Mouse (Mus musculus) lung, postnatal 0 days (tissue): Measurements from ENCODE around the gene Vps45. TPM values are rescaled to one million over a fixed set of nuclear protein-coding genes. Genes with fewer than 3 reads are reported as not detected.
A peak's percentile ranks its signal among the peaks of the same experiment; 100 is the strongest.
"Not testable (repeated sequence)": the region's sequence is repeated elsewhere in the genome, so short reads cannot be mapped to it uniquely, and the experiment has no call there.

ENCODE experiments used
- ATAC-seq: fragments of 200-750 bp; cut with Nextera tagmentation; 2 replicates; pipeline ENCODE4 v1.8.0; 2017; ENCODE audit warnings: moderate library complexity
- DNase-seq: peaks from one replicate; pipeline ENCODE4 v3.0.0-alpha.2; 2016; ENCODE audit warnings: low spot score
- H3K27ac ChIP-seq: fragments of 300-500 bp; sonication (generic); 2 replicates; pipeline ENCODE4 v1.5.1; 2014; ENCODE audit warnings: antibody characterized with exemption, mild to moderate bottlenecking, low read length, mixed read lengths
- H3K27me3 ChIP-seq: fragments of 300-500 bp; sonication (generic); replicated peaks from 2 replicates; pipeline ENCODE4 v1.6.1; 2014; ENCODE audit warnings: low read length, mixed read lengths; ENCODE audit not compliant: insufficient read depth
- H3K36me3 ChIP-seq: fragments of 300-500 bp; sonication (generic); 2 replicates; pipeline ENCODE4 v1.6.1; 2014; ENCODE audit warnings: low read length, mixed read lengths; ENCODE audit not compliant: insufficient read depth
- H3K4me1 ChIP-seq: fragments of 300-500 bp; sonication (generic); 2 replicates; pipeline ENCODE4 v1.6.1; 2014; ENCODE audit warnings: antibody characterized with exemption, low read depth, low read length, mixed read lengths; ENCODE audit not compliant: insufficient read depth
- H3K4me2 ChIP-seq: fragments of 300-500 bp; sonication (generic); replicated peaks from 2 replicates; pipeline ENCODE4 v1.6.1; 2014; ENCODE audit warnings: low read depth, mild to moderate bottlenecking, low read length, moderate library complexity, mixed read lengths
- H3K4me3 ChIP-seq: fragments of 300-500 bp; sonication (generic); 2 replicates; pipeline ENCODE4 v1.5.1; 2014; ENCODE audit warnings: low read depth, low read length
- H3K9ac ChIP-seq: fragments of 300-500 bp; sonication (generic); replicated peaks from 2 replicates; pipeline ENCODE4 v1.6.1; 2014; ENCODE audit warnings: low read depth, mild to moderate bottlenecking
- H3K9me3 ChIP-seq: fragments of 300-500 bp; sonication (generic); 2 replicates; pipeline ENCODE4 v1.6.1; 2016; ENCODE audit warnings: low read length, mixed read lengths
- CTCF ChIP-seq: IDR thresholded peaks from 2 replicates; pipeline ENCODE4 v1.5.1; 2016; ENCODE audit warnings: antibody characterized with exemption, mild to moderate bottlenecking
- EP300 ChIP-seq: IDR thresholded peaks from 2 replicates; pipeline ENCODE4 v1.6.1; 2016; ENCODE audit warnings: antibody characterized with exemption, mild to moderate bottlenecking, control low read depth
- WGBS: fragments of 180-500 bp; shearing (Covaris S2); extraction: QIAGEN DNeasy Blood & Tissue Kit; methylation state at CpG from one replicate; pipeline ENCODE4 v1.1.7; 2014; 5-methylcytosine and 5-hydroxymethylcytosine counted together
- polyA plus RNA-seq: library from polyadenylated mRNA; unstranded; fragments of >200 nt; fragmentation: Nextera tagmentation; extraction: Ambion mirVana; gene quantifications from 2 replicates; pipeline ENCODE4 v1.2.1, GENCODE M21; 2015

Vps45 gene
- polyA plus RNA-seq, 1 experiment from 2014 or later = 32.8 TPM

- peaks cover under 1% of the 10 kb centered on the region; the same call in 1 of the 2 replicates for H3K4me1 ChIP-seq
- 73% methylated on average over 12 of the region's 12 CpGs for WGBS
- no peak overlapping the region for H3K4me2 ChIP-seq
- no peak for ATAC-seq
- TF ChIP-seq EP300 = no peak
- TF ChIP-seq CTCF = no peak
- no peaks in the 10 kb centered on the region for H3K9me3 ChIP-seq
- H3K4me3 ChIP-seq = no peak overlapping the region
- H3K27ac ChIP-seq = no peak overlapping the region
- no peak for DNase-seq
- no peak overlapping the region for H3K9ac ChIP-seq
- no peaks in the 10 kb centered on the region for H3K27me3 ChIP-seq
- H3K36me3 ChIP-seq = no peaks in the 10 kb centered on the region
Observed at GRCm38 (mm10) chr3:95980276-95980970, 77.8 kb downstream of the Vps45 start.

- H3K27ac ChIP-seq = no peak overlapping the region
- ATAC-seq (no peak), DNase-seq (no peak)
- H3K27me3 ChIP-seq = 0 out of 2 replicates have a peak, but pooled peaks cover 3% of the 10 kb centered on the region
- no peaks in the 10 kb centered on the region for H3K9me3 ChIP-seq
- 0 out of 2 replicates have a peak, but pooled peaks cover 1% of the 10 kb centered on the region for H3K4me1 ChIP-seq
- TF ChIP-seq CTCF = peak; percentile 44
- no peak for TF ChIP-seq EP300
- no peaks in the 10 kb centered on the region for H3K36me3 ChIP-seq
- 64% methylated on average over 9 of the region's 9 CpGs for WGBS
- no peak overlapping the region for H3K9ac ChIP-seq
- no peak overlapping the region for H3K4me2 ChIP-seq
- no peak overlapping the region for H3K4me3 ChIP-seq
Observed at GRCm38 (mm10) chr3:95978265-95978664, 80.0 kb downstream of the Vps45 start.

DNA sequence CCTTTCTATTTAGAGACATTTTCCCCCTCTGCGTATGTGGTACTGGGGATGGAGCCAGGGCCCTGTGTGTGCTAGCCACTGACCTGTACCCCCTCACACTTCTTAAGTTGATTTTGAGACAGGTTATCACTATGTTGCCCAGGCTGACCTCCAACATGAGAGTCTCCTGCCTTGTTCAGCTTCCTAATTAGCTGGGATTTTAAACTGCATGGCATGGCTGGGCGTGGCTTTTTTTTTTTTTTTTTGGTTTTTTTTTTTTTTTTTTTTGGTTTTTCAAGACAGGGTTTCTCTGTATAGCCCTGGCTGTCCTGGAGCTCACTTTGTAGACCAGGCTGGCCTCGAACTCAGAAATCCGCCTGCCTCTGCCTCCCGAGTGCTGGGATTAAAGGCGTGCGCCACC is 80.7 kb downstream of the Vps45 start:
- H3K4me3 ChIP-seq, H3K27ac ChIP-seq, H3K36me3 ChIP-seq, H3K27me3 ChIP-seq, DNase-seq, ATAC-seq, H3K9me3 ChIP-seq, H3K9ac ChIP-seq, H3K4me2 ChIP-seq, H3K4me1 ChIP-seq: not testable (repeated sequence)
- WGBS = 91% methylated on average over 5 of the region's 7 CpGs

- H3K4me1 ChIP-seq = 0 out of 2 replicates have a peak, but pooled peaks cover 4% of the 10 kb centered on the region
- H3K36me3 ChIP-seq = no peaks in the 10 kb centered on the region
- ATAC-seq (no peak), DNase-seq (no peak)
- H3K9me3 ChIP-seq = no peaks in the 10 kb centered on the region
- no peak overlapping the region for H3K27ac ChIP-seq
- H3K9ac ChIP-seq = no peak overlapping the region
- no peak overlapping the region for H3K4me3 ChIP-seq
- 0 out of 2 replicates have a peak, but pooled peaks cover 3% of the 10 kb centered on the region for H3K27me3 ChIP-seq
- H3K4me2 ChIP-seq = no peak overlapping the region
- no peak for TF ChIP-seq EP300
- no peak for TF ChIP-seq CTCF
- 51% methylated on average over 3 of the region's 3 CpGs for WGBS
Observed at GRCm38 (mm10) chr3:95977079-95977478, 81.2 kb downstream of the Vps45 start.

DNA sequence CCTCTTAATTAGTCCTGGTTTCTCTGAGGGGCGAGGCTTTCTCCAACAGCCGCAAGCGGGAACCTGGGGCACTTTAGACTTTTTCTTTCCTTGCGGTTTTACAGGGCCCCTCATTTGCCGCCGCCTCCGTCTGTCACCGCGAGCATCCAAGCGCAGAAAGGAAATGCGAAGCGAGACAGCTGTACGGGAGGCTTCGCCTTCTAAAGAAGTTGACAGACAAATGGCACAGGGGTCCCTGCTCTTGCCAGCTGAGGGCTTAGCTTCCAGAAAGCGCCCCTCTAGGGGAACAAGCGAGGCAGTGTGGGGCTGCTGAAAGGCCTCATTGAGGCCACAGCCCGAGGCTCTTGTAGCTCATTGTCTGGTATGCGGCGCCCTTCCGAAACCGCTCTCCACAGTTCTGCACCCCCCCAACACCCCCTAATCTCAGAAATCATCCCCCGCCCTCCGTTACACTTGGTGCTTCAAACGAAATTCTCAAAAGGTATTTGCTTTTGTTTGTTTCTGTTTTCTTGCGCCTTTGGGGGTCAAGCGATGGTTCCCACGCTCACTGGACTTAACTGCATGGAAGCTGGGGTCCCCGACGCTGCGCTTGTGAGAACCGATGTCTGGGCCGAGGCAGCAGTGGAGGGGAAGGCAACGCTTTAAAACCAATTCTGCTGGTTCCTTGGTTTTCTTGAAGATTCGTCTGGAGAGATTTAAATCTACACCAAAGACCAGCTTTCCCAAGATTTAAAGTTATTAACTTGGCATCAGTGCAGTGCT is 85.2 kb downstream of the Vps45 start:
- 8% methylated on average over 34 of the region's 34 CpGs for WGBS
- 0 out of 2 replicates have a peak, but pooled peaks cover 4% of the 10 kb centered on the region for H3K4me1 ChIP-seq
- DNase-seq (peak; percentile 38), ATAC-seq (peak; percentile 12; the same call in 1 of the 2 replicates)
- H3K4me2 ChIP-seq = peak overlapping the region; percentile 55
- no peak overlapping the region for H3K9ac ChIP-seq
- TF ChIP-seq CTCF (no peak), EP300 (no peak)
- H3K27me3 ChIP-seq = 0 out of 2 replicates have a peak, but pooled peaks cover 3% of the 10 kb centered on the region
- H3K36me3 ChIP-seq = no peaks in the 10 kb centered on the region
- peak overlapping the region; percentile 16 for H3K4me3 ChIP-seq
- H3K27ac ChIP-seq = no peak overlapping the region
- H3K9me3 ChIP-seq = no peaks in the 10 kb centered on the region

DNA sequence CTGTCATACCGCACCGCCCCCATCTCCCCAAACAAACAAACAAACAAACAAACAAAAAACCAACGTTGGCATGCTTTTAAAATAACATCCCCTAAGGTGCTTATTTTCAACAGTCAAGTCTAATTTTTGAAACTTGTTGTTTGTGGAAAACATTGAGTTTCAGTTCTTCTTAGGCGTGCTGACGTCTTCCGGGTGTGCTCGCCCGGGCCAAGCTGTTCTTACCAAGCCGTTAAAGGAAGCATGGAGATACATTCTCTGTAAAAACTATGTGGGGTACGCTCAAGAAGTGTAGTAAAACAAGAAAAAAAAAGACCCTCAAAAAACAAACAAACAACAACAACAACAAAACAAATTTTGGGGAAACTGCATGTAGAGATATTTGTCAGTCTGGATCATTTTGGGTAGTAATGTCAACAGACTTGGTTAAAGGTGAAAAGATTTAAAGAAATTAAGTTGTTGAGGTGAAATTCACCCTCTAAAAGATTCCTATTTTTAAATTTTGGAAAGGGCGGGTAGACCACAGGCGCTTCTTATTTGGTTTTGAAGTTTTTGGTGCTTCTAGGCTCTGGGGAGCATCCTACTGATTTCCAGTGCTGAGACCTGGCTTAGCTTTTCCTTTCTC is 85.9 kb downstream of the Vps45 start:
- ATAC-seq (no peak), DNase-seq (no peak)
- 77% methylated on average over 12 of the region's 12 CpGs for WGBS
- Histone ChIP-seq H3K4me3 (peak overlapping the region; percentile 16; the same call in 1 of the 2 replicates), H3K4me2 (peak overlapping the region; percentile 55), H3K36me3 (no peaks in the 10 kb centered on the region), H3K4me1 (0 out of 2 replicates have a peak, but pooled peaks cover 4% of the 10 kb centered on the region), H3K9ac (no peak overlapping the region), H3K27me3 (0 out of 2 replicates have a peak, but pooled peaks cover 3% of the 10 kb centered on the region), H3K9me3 (no peaks in the 10 kb centered on the region), H3K27ac (no peak overlapping the region)
- TF ChIP-seq EP300 (no peak), CTCF (no peak)

GRCm38 (mm10) chr3:95970661-95971060 is 87.6 kb downstream of the Vps45 start:
- H3K4me3 ChIP-seq, H3K27me3 ChIP-seq, ATAC-seq, H3K4me2 ChIP-seq, H3K27ac ChIP-seq, H3K4me1 ChIP-seq, H3K9ac ChIP-seq, DNase-seq, H3K36me3 ChIP-seq, H3K9me3 ChIP-seq: not testable (repeated sequence)
- WGBS = 55% methylated on average over 5 of the region's 7 CpGs
